Mouse (Mus musculus): ENCODE measurements around the gene Dhx36. TPM values are rescaled to one million over a fixed set of nuclear protein-coding genes. Genes with fewer than 3 reads are reported as not detected.
A peak's percentile ranks its signal among the peaks of the same experiment; 100 is the strongest.

Dhx36 gene
- polyA plus RNA-seq, 1 experiment from 2014 or later: 33.4 TPM

DNA sequence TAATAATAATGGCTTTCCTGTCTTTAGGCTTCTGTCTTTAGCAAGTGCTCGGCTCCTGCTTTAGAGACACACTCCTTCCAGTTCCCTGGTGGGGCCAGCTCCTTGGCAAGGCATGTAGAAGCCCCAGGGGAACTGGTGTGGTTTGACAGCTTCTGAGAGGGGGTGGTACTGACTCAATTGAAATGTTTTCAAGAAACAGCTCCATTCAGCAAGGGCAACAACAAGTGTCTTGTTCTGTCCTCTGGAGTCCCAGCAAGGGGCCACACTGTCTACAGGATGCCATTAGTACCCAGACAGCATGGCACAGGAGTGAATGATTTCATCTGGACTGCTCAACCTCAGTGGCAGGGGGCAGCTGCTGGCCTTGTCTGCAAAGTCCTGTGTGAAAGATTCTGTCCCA lies 51.0 kb downstream of the Dhx36 start:
- DNase-seq (ENCODE audit: low spot score): no peak
- Histone ChIP-seq H3K27me3 (ENCODE audit: low read depth, poor library complexity, severe bottlenecking) (no peaks in the 10 kb centered on the region), H3K27ac (replicated peaks) (no peak overlapping the region), H3K4me1 (peaks cover 12% of the 10 kb centered on the region), H3K4me3 (no peak overlapping the region), H3K36me3 (peaks cover 17% of the 10 kb centered on the region), H3K9me3 (replicated peaks) (no peaks in the 10 kb centered on the region)
- 72% methylated on average over 1 of the region's 1 CpGs for WGBS

DNA sequence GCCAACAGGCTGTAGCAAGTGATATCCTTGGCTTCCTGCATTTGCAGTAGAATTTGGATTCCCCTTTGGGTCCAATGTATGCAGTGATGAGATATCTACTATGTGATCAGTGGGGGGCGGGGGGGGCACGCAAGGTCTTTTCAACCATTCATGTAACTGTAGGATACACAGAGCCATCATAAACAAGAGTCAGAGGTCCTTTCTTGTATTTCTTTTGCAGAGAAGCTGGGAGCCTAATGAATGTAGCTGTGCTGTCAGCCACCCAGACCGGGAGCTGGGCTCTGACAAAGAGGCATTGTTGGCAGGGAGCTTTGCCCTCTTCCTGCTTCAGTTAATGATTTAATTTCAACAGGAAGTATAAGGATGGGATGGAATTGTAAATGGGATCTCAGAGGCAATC lies 52.7 kb downstream of the Dhx36 start:
- 60% methylated on average over 3 of the region's 3 CpGs for WGBS
- no peaks in the 10 kb centered on the region for H3K36me3 ChIP-seq
- no peaks in the 10 kb centered on the region for H3K27me3 ChIP-seq (ENCODE audit: low read depth, poor library complexity, severe bottlenecking)
- DNase-seq (ENCODE audit: low spot score): no peak
- H3K9me3 ChIP-seq (replicated peaks): no peaks in the 10 kb centered on the region
- peak overlapping the region; percentile 67; the same call in 1 of the 2 replicates for H3K27ac ChIP-seq (replicated peaks)
- H3K4me3 ChIP-seq: no peak overlapping the region
- peaks cover 12% of the 10 kb centered on the region for H3K4me1 ChIP-seq

DNA sequence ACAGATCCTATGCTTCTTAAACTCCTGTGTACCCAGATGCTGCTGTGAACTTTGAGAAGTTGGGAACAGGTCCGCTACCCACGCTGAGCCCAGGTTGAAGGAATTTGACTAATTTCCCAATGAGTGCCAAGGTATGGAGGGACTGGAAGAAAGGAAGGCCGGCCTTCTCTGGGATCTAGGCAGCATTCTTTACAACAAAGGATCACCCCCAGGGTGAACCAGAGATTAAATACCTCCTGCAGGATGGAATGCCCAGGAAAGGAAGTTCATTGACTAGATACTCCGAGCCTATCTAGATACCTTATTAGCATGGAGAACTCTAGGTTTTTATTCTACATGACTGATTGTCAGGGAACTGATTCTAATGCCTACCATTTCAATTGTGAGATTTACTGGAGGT lies 53.8 kb downstream of the Dhx36 start:
- WGBS: 45% methylated on average over 4 of the region's 4 CpGs
- Histone ChIP-seq H3K9me3 (replicated peaks) (no peaks in the 10 kb centered on the region), H3K4me1 (peaks cover 12% of the 10 kb centered on the region), H3K36me3 (peaks cover 3% of the 10 kb centered on the region; the same call in 1 of the 2 replicates), H3K27me3 (ENCODE audit: low read depth, poor library complexity, severe bottlenecking) (no peaks in the 10 kb centered on the region), H3K4me3 (no peak overlapping the region), H3K27ac (replicated peaks) (no peak overlapping the region)
- no peak for DNase-seq (ENCODE audit: low spot score)

DNA sequence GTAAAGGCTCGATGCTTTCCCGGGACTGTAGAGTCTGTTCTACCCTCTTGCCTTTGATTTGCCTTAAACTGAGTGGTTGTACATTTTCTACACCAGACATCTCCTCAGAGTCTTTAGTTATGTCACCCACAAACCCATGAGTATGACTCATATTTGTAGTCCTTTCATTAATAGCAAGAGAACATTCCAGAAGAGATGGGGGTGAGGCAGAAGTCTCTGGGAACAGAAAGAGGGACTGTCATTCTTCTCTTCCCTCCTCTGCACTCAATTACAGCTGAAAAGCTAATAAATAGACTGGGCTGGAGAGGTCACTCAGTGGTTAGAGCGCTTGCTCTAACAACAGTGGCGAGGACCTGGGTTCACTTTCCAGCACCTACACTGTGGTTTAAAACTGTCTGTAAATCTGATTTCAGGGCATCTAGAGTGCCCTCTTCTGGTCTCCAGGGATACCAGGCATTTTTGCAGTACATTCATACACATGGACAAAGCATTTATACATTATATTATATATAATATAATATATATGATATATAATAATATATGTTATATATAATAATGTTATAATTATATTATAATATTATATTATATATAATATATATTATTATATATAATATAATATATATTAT lies 56.8 kb downstream of the Dhx36 start:
- WGBS: 89% methylated on average over 4 of the region's 4 CpGs
- no peaks in the 10 kb centered on the region for H3K9me3 ChIP-seq (replicated peaks)
- H3K4me1 ChIP-seq: peaks cover 12% of the 10 kb centered on the region
- no peak for DNase-seq (ENCODE audit: low spot score)
- H3K36me3 ChIP-seq: peaks cover 4% of the 10 kb centered on the region; the same call in 1 of the 2 replicates
- H3K4me3 ChIP-seq: no peak overlapping the region
- H3K27ac ChIP-seq (replicated peaks): no peak overlapping the region
- no peaks in the 10 kb centered on the region for H3K27me3 ChIP-seq (ENCODE audit: low read depth, poor library complexity, severe bottlenecking)

DNA sequence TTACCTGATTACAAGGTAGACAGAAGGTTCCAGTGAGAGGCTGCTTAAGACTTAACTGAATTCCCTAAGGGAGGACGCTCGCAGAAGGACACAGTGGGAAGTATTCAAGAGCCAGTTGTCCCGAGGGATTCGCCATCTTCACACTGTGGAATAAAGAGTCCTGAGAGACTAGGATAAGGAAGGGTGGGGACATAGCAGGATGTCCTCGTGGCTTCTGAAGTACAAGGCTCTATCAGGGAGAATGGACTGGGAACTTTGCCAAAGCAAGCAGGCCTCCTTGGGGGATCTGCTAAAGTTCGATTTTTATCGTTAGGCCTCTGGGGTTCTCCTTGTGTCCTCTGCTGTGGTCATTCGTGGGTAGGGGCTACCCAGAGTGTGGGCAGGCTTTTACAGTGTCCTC lies 59.7 kb downstream of the Dhx36 start:
- WGBS: 88% methylated on average over 8 of the region's 8 CpGs

DNA sequence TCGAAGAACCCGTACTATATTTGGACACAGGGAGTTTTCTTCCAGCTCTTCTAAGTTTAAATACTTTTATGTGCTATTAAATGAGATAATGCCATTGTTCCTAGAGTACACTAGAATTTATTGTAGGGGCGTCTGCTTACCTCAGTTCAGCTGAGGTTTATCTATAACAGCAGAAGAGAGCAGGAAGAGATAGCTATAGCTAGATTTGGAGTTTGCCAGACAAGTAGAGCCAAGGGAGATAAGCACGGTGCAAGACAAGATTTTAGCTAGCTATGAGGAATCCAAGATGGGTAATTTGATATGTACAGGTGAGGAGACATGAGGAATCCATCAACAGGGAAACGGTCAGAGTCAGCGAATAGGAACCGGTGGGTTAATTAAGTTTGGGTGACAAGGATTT lies 60.5 kb downstream of the Dhx36 start:
- Histone ChIP-seq H3K36me3 (peaks cover 4% of the 10 kb centered on the region; the same call in 1 of the 2 replicates), H3K27me3 (ENCODE audit: low read depth, poor library complexity, severe bottlenecking) (no peaks in the 10 kb centered on the region), H3K4me3 (no peak overlapping the region), H3K9me3 (replicated peaks) (no peaks in the 10 kb centered on the region), H3K4me1 (no peaks in the 10 kb centered on the region), H3K27ac (replicated peaks) (no peak overlapping the region)
- no peak for DNase-seq (ENCODE audit: low spot score)
- 94% methylated on average over 7 of the region's 7 CpGs for WGBS

More for the DNA sequence above, 59.7 kb downstream of the Dhx36 start:
- Histone ChIP-seq H3K4me1 (no peaks in the 10 kb centered on the region), H3K27ac (replicated peaks) (no peak overlapping the region), H3K4me3 (no peak overlapping the region), H3K9me3 (replicated peaks) (no peaks in the 10 kb centered on the region), H3K27me3 (ENCODE audit: low read depth, poor library complexity, severe bottlenecking) (no peaks in the 10 kb centered on the region), H3K36me3 (peaks cover 4% of the 10 kb centered on the region; the same call in 1 of the 2 replicates)
- DNase-seq (ENCODE audit: low spot score): no peak

DNA sequence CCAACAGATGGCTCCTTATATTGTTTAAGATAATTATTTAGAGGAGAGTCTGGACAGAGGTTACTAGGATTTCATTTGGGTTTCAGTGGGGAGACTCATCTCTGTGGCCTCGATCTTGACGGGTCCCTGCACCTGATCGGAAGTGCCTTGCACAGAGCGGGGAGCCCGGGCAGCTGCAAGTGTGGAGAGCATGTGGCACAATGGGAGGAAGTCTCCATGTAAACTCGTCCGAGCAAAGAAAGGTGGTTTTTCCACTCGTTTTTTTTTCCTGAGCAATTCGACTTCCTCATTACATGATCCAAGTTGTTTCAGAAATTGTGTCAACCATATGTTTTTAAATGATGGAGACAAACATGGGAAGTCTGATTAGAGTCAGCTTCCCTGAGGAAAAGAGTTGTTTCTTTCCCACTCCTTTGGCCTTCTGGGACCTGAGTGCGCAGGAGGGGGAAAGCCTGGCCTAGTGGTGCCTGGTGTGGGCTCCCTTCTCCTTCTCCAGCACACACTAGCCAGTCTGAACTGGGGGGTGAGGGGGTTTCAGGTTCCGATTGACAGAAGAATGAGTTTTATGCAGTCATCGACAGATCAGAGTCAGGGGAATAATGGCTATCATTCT lies 63.1 kb downstream of the Dhx36 start:
- no peaks in the 10 kb centered on the region for H3K9me3 ChIP-seq (replicated peaks)
- WGBS: 88% methylated on average over 12 of the region's 12 CpGs
- peaks cover 14% of the 10 kb centered on the region for H3K4me1 ChIP-seq
- peaks cover 4% of the 10 kb centered on the region; the same call in 1 of the 2 replicates for H3K36me3 ChIP-seq
- DNase-seq (ENCODE audit: low spot score): no peak
- no peak overlapping the region for H3K4me3 ChIP-seq
- H3K27me3 ChIP-seq (ENCODE audit: low read depth, poor library complexity, severe bottlenecking): no peaks in the 10 kb centered on the region
- H3K27ac ChIP-seq (replicated peaks): no peak overlapping the region

DNA sequence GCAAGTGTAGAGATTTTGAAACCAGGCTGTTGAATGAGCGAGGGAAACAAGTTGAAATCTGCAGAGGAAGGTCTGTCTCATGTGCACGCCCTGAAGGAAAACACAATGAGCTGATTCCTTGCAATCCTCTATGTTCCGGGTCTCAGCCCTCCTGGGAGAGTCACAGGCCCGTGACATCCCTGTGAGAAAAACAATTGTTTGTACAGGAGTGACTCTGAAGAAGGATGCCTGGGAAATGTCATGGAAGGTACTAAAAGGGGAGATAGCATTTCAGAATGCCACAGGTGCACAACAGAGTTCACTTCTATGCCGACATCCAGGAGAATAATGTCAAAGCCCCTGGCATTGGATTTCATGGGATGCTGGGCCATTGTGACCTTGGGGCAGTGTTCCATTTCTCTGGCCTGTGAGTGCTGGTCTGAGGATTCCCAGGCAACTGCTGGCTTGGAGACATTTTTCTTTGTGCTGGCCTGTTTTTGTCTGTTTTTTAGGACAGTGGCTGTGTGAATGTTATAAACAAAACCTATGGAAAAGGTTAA lies 66.3 kb downstream of the Dhx36 start:
- Histone ChIP-seq H3K36me3 (no peaks in the 10 kb centered on the region), H3K4me3 (no peak overlapping the region), H3K27me3 (ENCODE audit: low read depth, poor library complexity, severe bottlenecking) (no peaks in the 10 kb centered on the region), H3K27ac (replicated peaks) (0 out of 2 replicates have a peak overlapping the region, but pooled peaks have one; percentile 14), H3K9me3 (replicated peaks) (no peaks in the 10 kb centered on the region), H3K4me1 (peaks cover 14% of the 10 kb centered on the region)
- DNase-seq (ENCODE audit: low spot score): peak; percentile 27
- 25% methylated on average over 5 of the region's 5 CpGs for WGBS

DNA sequence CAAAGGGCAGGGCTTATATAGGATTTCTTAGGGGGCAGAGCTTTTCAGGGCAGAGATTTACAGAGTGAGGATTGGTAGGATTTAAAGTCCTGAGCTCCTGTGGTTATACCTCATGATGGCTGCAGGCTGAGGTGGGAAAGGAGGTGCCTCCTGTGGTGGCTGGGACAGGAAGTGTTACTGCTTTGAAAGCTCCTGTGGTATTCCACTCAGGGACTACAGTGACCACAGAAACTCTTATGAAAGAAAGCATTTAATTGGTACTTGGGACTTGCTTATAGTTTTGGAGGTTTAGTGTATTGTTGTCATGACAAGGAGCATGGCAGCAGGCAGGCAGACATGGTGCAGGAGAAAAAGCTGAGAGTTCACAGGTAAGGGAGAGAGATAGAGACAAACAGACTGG lies 70.9 kb downstream of the Dhx36 start:
- Histone ChIP-seq H3K4me3 (no peak overlapping the region), H3K36me3 (no peaks in the 10 kb centered on the region), H3K27ac (replicated peaks) (no peak overlapping the region), H3K4me1 (peaks cover 11% of the 10 kb centered on the region), H3K9me3 (replicated peaks) (no peaks in the 10 kb centered on the region), H3K27me3 (ENCODE audit: low read depth, poor library complexity, severe bottlenecking) (no peaks in the 10 kb centered on the region)
- no peak for DNase-seq (ENCODE audit: low spot score)

DNA sequence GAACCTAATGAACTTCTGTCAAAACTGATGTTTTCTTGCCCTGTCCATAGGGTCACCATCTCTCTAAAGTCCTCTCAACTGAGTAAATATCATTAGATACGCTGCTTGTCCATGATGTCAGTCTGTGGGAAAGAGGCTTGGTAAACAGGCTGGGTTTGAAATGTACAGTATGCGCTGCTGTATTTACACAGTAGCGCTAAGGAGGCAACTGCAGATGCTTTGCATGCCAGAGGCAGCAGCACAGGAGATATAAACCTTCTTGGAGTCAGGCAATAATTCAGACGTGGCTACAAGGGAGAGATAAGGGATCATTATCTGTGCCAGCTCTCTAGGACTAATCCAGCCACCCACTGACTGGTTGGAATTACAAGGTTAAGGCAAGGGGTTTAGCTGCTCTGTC lies 73.1 kb downstream of the Dhx36 start:
- Histone ChIP-seq H3K36me3 (0 out of 2 replicates have a peak, but pooled peaks cover 2% of the 10 kb centered on the region), H3K27me3 (ENCODE audit: low read depth, poor library complexity, severe bottlenecking) (no peaks in the 10 kb centered on the region), H3K4me1 (no peaks in the 10 kb centered on the region), H3K27ac (replicated peaks) (no peak overlapping the region), H3K4me3 (no peak overlapping the region), H3K9me3 (replicated peaks) (no peaks in the 10 kb centered on the region)
- WGBS: 77% methylated on average over 4 of the region's 4 CpGs
- no peak for DNase-seq (ENCODE audit: low spot score)

DNA sequence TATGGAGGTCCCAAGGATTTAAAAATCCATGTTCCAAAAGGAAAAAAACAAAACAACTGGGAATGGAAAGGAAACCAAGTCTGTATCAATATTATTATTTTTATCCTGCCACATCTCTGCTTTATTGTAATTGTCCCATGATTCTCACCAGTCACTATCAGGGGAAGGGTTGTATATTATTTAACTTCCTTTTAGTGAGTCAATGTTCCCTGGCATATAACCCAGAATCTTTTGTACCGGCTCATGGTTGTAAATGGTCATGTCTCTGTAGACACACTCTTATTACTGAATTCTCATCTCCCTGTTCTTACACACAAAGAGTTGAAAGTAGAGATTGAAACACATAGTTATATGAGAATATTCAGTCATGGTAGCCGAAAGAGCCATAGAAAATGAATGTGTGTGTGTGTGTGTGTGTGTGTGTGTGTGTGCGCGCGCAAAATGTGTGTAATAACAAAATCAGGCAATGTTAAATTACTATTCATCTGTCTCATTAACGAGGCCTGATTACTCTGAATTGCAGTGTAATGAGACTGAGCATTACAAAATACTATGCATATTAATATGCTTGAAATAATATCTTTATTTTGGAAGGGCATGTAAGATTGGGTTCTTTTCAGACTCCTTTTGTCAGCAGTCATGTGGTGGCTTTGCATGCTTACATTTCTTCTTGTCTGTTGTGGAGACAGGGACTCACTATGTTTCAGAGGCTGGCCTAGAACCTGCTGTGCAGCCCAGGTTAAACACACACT lies 88.2 kb downstream of the Dhx36 start:
- Histone ChIP-seq H3K9me3 (replicated peaks) (no peaks in the 10 kb centered on the region), H3K27ac (replicated peaks) (no peak overlapping the region), H3K27me3 (ENCODE audit: low read depth, poor library complexity, severe bottlenecking) (no peaks in the 10 kb centered on the region), H3K4me1 (no peaks in the 10 kb centered on the region), H3K36me3 (no peaks in the 10 kb centered on the region), H3K4me3 (no peak overlapping the region)
- DNase-seq (ENCODE audit: low spot score): no peak
- 92% methylated on average over 6 of the region's 6 CpGs for WGBS

All from midbrain, embryonic 10.5 days (tissue).